Mouse (Mus musculus): ENCODE data around the gene Rhpn2.

The Rhpn2 gene

DNA sequence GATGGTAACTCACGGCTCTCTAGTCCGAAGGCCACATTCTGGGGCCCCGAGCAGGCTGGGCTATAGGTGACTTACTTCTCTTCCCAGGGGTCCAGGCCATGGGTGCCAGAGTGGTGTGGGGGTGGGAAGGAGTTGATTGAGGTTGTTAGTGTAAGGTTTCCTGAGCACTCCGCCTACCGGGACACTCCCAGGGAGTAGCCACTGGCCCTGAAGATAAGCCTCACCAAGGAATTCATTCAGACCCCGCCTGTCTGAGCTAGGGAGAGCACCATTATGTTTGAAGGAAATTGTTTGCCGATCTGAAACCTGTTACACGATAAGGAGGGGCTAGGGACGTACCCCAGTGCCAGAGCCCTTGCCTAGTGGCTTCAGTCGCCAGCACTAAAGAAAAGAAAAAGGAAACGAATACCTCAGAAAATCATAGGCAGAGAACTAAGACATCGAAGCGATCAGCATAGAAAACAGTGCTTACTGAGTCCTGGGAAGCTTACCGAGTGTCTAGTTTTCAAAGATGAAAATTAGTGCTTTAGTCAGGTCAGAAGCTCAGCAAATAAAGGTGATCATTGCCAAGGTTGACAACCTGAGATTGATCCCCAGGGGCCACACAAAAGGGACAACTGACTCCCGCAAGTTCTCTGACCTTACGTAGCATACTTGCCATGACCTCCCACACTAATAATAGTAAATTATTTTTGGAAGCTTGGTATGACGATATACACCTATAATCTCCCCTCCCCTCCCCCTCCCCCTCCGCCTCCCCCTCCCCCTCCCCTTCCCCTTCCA is 14.1 kb downstream of the Rhpn2 start:
- DNase-seq (ENCODE audit: low read depth, low spot score) = peak; percentile 31

DNA sequence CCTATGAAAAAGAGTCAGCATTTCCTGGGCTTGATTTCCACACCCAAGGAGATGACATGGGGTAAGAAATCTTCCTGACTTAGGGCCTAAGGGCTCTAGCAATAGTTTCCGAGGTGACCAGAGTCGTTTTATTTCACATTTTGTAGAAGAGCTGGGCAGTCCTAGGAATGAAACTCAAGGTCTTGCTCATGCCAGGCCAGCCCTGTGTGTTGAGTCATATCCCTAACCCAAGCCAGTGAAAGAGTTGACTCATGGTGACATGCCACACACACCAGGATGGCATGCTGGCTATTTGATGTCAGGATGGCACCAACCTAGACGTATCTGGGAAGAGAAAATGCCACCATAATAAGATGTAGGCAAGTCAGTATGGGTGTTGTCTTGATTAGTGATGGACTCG is 15.1 kb downstream of the Rhpn2 start:
- DNase-seq (ENCODE audit: low read depth, low spot score) = no peak

- no peak for DNase-seq (ENCODE audit: low read depth, low spot score)
These were observed 16.1 kb downstream of the Rhpn2 start for GRCm38 (mm10) chr7:35349886-35350684.

DNA sequence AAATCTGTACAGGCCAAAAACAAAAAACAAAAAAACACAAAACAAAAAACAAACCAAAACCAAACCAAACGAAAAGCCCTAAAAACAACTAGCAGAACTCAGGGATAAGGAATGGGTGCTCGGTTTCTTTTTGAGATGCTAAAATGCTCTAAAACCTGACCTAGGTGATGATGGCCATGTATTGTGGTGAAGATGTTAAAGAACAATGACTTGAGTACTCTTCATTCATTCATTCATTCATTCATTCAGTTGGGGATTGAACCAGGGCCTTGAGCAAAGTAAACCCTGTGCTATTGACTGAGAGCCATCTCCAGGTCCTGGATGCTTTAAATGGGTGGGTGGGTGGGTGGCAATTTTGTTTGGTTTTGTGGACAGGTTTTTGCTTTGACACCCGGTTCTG is 17.2 kb downstream of the Rhpn2 start:
- peak; percentile 58 for DNase-seq (ENCODE audit: low read depth, low spot score)

DNA sequence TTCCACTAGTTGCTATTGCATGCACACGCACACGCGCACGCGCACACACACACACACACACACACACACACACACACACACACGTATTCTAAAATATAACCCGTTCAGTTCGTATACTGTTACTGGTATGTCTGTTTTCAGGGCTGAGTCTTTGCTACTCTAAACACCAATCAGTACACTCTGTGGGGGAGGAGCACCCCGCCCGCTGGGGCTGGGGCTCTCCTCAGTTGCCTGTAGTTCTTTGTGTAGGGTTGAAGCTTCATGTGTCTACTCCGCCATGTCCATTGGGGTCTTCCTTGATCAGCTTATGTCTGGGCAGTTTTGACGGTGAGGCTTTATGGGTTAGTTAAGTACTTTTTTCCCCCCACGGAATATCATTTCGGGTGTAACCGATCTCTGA is 19.3 kb downstream of the Rhpn2 start:
- peak; percentile 57 for DNase-seq (ENCODE audit: low read depth, low spot score)

DNA sequence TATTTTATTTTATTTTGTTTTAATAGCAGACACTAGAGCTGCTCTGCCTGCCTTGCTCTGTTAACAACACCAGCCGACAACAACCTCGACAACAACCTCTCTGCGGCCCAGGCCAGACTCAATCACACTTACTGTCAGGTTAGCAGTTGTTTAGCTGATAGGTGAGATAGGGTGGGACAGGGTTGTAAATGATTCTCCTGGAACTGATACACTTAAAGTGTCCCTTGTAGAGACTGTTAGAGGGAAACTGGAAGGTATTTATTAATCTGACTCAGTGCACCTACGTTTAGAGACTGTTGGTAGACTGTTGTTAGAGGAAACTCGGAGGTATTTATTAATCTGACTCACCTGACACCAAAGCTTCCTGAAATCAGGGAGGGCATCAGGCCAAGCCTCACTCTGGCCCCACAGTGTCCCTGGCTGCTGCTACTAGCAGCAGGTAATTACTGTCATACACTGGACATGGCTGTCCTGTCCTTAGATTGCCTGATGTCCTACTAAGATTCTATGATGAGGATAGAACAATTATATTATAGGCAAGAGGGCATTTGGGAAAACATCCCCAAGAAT is 21.4 kb downstream of the Rhpn2 start:
- no peak for DNase-seq (ENCODE audit: low read depth, low spot score)

DNA sequence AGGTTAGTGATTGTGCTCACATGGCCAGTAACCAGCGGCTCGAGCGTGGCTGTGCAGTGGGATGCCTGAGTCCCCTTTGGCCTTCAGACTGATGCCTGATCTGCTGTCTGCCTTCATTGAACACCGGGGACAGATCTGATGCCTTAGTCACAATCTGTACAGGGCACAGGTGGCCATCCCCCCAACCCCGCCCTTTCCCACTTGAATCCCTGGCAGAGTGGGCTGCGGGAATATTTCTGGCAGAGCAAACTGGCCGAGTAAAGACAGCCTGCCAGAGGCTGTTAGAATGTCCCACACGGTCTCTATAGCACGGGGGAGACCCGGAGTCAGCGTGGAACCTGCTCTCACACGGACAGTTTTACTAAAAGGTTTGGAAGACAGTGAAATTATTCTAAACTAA is 23.7 kb downstream of the Rhpn2 start:
- no peak for DNase-seq (ENCODE audit: low read depth, low spot score)

DNA sequence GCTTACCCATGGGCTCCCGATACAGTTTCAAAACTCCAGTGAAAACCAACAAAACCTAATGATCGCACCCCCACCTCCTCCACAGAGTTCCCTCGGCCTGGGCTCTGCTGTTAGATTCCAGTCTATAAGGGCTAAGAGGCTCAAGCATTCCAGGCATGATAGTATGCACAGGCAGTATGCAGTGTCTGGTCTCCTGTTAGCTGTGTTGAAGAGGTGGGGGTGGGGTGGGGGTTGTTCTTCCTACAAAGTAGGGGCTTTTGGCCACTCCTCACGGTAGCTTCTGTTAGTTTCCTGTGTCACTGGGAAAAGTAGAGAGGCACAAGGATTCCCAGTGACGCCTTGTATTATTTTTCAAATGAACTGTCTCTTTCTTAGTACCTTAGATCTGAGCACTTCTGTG is 28.3 kb downstream of the Rhpn2 start:
- DNase-seq (ENCODE audit: low read depth, low spot score) = peak; percentile 60

DNA sequence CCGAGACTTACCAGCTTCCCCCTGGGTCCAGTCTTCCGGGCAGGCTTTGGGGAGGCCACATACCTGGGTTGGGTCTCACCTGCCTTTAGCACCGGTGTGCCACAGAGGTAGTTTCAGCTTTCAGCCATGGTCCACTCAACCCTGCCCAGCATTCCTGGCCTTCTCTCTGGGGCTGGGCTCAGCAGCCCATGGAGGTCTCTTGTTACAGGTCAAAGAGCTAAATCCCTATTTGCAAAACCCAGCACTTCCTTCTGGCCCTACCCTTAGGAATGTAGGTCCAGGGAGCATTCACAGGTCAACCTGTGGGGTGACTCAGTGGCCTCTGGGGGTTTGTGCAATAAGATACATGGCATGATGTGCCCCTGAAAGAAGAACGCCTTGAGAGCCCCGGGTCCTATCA is 28.9 kb downstream of the Rhpn2 start:
- peak; percentile 45 for DNase-seq (ENCODE audit: low read depth, low spot score)

DNA sequence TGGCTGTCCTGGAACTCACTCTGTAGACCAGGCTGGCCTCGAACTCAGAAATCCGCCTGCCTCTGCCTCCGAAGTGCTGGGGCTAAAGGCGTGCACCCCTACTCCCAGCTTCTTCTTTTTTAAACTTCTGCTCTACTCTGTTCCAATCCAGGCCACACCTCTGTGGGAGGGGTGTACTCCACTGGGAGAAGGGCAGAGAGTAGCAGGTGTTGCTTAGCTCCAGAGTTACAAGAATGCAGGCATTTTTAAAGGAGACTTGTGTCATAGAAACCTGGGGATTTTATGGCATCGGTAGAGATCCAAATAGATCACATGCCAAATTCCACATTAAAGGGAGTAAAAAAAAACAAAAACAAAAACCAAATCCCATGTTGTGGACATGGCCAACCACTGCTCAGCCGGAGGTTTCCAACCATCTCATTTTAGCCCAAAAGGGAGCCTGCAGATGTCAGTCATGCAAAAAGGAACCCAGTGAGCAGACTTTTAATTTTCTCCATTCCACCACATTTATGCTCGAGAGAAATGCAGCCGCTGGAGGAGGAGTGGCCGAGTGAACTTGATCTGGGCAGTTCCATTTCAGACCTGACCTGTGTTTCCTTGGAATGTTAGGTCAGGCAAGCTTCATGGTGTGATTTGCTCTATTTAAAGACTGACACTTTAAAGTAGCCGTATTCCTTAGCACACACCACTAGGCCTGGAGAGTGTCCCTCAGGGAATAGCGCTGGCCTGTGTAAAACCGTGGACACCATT is 31.4 kb downstream of the Rhpn2 start:
- DNase-seq (ENCODE audit: low read depth, low spot score) = no peak

GRCm38 (mm10) chr7:35371096-35371495 is 37.1 kb downstream of the Rhpn2 start:
- DNase-seq (ENCODE audit: low read depth, low spot score) = no peak

DNA sequence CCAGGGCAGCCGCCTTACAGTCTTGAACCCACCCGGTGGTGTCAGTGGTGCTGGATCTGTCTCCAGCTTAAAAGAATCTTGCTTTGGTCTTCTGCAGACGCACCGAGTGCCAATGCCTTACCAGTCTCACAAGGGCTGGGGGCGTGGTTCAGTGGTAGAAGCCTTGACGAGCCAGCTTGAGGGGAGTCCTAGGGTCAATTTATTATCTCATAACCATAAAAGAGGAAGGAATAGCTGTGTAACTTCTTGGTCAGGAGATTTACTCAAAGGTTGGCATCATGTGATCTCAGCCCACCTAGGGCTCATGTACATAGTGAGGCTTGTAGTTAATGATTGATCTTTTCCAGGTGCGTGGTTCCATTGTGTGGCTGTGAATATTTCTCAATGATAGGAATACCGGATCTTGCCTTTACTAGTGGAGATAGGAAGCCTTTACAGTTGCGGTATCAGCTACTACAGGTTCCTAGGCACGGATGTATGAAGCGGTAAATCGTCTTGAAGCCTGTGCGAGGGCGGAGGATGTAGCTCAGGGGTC is 38.6 kb downstream of the Rhpn2 start:
- DNase-seq (ENCODE audit: low read depth, low spot score) = no peak

DNA sequence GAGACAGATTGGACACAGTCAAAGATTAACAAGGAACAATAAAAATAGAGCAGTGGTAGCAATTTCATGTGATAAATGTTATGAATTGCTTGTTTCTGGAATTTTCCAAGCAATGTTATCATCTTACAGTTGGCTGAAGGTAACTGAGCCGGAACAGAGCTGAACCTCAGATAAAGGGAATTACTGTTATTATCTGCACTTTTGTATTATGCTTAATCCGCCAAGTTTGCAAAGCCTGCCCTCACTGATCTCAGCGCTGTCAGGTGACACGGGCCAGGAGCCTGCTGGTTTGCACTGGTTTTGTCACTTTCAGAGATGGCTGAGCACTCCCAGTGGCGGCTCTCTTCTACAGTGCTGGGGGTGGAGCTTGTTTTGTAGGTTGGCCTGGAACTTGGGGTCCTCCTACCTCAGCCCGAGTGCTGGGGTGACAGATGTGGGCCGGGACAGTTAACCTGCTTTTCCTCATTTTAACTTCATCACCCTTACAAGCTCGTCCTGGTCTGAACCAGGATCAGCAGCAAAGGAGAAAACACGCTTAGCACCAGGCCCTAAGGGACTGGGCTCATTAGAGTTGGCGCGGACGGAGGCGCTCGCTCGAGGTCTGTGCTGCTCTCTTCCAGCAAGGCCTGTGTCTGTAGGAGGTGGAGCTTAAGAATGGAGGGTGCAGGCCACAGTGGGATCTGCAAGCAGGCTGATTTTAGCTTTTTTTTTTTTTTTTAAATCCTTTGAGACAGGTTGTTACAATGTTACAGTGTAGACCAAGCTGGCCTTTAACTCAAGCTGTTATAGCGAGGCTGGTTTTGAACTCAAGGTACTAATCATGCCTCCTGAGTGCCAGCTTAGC is 39.4 kb downstream of the Rhpn2 start:
- DNase-seq (ENCODE audit: low read depth, low spot score) = peak; percentile 74

DNA sequence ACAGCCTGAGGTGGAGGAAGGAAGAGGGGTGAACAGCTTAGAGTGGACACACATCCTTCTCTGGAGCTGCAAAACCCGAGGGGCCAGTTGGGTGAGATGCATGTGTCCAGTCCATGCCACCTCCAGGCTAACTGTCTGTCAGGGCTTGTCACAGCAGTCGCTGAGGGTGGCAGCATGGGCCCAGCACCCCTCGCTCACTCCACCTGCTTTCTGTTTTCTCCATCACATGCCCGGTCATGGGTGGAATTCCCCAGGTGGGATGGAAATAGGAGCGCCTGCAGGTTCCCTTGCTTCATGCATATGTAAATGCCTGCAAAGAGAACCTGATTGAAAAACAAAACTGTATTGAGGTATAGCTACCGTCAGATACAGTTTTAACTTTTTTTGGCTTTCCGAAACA is 40.3 kb downstream of the Rhpn2 start:
- DNase-seq (ENCODE audit: low read depth, low spot score) = no peak

DNA sequence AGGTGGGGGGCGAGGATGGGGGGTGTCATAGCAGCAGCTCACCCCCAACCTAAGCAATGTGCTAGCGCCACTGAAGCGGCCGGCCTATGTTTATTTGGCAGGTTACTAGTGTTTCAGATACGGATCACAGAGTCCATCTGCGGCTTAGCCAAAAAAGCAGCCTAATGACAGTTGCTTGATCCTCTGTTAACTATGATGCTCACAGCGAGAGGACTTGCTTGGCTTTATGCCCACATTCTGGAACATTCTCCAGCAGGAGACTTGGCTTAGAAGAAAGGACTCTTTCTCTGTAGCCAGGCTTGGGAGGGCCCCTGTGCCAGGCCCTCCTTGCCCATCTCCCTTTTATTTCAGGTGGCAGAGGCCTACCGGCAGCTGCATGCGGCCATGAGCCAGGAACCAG is 42.7 kb downstream of the Rhpn2 start:
- no peak for DNase-seq (ENCODE audit: low read depth, low spot score)

DNA sequence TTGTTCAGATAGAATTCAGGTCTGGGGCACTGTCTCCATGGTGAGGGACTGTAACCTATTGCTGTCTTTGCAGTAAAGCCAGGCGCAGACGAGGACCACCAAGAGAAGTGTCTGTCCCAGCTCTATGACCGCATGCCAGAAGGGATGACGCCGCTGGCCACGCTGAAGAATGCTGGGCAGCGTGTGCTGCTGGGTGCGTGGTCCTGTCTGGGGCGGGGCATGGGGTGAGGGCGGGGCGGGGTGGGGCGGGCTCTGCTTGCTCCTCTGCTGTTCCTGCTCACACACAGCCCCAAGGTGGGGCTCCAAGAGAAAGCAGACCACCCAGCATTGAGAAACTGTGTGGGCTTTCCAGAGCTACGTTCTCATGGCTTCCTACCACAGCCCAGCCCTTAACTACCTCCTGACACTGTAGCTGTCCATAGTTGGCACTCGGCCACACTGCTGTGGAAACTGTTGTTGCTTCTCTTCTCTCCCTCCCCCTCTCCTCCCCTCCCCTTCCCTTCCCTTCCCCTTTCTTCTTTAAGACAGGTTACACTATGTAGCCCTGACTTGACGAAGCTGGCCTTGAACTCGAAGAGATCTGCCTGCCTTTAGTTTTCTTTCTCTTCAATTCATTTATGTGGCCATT is 45.6 kb downstream of the Rhpn2 start:
- DNase-seq (ENCODE audit: low read depth, low spot score) = no peak

DNA sequence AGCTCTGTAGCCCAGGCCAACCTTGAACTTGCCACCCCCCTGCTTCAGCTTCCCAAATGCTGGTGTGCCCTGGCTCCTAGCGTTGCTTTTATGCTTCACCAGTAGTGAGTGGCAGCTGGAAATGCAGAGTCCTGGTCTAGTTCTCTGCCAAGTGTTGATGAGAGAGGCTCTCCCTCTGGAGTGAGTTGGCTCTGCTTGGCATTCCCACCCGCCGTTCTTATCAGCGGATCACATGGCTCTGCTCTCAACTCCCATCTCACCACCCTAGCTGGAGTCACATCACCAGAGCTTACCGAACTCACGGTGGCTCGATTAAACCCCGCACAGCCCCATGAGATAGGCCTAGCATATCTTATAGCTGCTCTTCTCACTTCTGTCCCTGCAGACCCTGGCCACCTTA is 46.4 kb downstream of the Rhpn2 start:
- DNase-seq (ENCODE audit: low read depth, low spot score) = no peak

- DNase-seq (ENCODE audit: low read depth, low spot score) = peak; percentile 57
These were observed 47.9 kb downstream of the Rhpn2 start for GRCm38 (mm10) chr7:35381861-35382260.

- DNase-seq (ENCODE audit: low read depth, low spot score) = peak; percentile 92
These were observed 48.9 kb downstream of the Rhpn2 start for GRCm38 (mm10) chr7:35382706-35383353.

DNA sequence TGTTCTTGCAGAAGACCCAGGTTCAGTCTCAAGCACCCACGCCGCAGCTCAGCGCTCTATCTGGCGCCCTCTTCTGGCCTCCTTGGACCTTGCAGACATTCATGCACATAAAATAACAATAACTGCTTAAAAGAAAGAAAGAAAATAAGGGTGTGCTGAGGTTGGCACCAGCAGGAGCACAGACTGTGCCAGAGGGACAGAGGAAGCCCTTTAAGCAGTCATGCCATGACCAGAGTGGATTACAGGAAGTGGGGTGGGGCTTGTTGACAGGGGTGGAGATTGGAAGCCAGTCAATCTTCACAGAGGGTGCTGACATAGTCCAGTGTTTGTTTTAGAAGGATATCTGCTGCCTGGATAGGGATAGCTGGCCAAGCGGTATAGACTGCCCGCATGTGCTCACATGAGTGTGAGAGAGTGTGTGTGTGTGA is 52.6 kb downstream of the Rhpn2 start:
- DNase-seq (ENCODE audit: low read depth, low spot score) = peak; percentile 66

Measured in R1 (cell line).